Mouse (Mus musculus) kidney, postnatal 0 days (tissue): ENCODE data around the gene Adipoq. TPM values are rescaled to one million over a fixed set of nuclear protein-coding genes. Genes with fewer than 3 reads are reported as not detected.

Experiments used
- ATAC-seq: fragments of 200-750 bp; cut with Nextera tagmentation; replicated peaks from 2 replicates; pipeline ENCODE4 v1.8.0; 2017; ENCODE audit warnings: low read depth, moderate number of reproducible peaks, moderate TSS enrichment, moderate library complexity; ENCODE audit not compliant: low FRiP score
- DNase-seq: peaks from one replicate; pipeline ENCODE4 v3.0.0-alpha.2; 2016; ENCODE audit warnings: low spot score
- H3K27ac ChIP-seq: fragments of 300-500 bp; sonication (generic); 2 replicates; pipeline ENCODE4 v1.5.1; 2014; ENCODE audit warnings: mild to moderate bottlenecking
- H3K27me3 ChIP-seq: fragments of 300-500 bp; sonication (generic); 2 replicates; pipeline ENCODE4 v1.6.1; 2014; ENCODE audit warnings: low read length, mixed read lengths; ENCODE audit not compliant: insufficient read depth
- H3K36me3 ChIP-seq: fragments of 300-500 bp; sonication (generic); 2 replicates; pipeline ENCODE4 v1.6.1; 2014; ENCODE audit warnings: low read length, mixed read lengths; ENCODE audit not compliant: insufficient read depth
- H3K4me1 ChIP-seq: fragments of 300-500 bp; sonication (generic); replicated peaks from 2 replicates; pipeline ENCODE4 v1.6.1; 2014; ENCODE audit warnings: antibody characterized with exemption, low read length, mixed read lengths; ENCODE audit not compliant: insufficient read depth
- H3K4me2 ChIP-seq: fragments of 300-500 bp; sonication (generic); 2 replicates; pipeline ENCODE4 v1.6.1; 2014; ENCODE audit warnings: mild to moderate bottlenecking, low read length, moderate library complexity, mixed read lengths
- H3K4me3 ChIP-seq: fragments of 300-500 bp; sonication (generic); replicated peaks from 2 replicates; pipeline ENCODE4 v1.5.1; 2014; ENCODE audit warnings: low read depth, low read length
- H3K9ac ChIP-seq: fragments of 300-500 bp; sonication (generic); 2 replicates; pipeline ENCODE4 v1.6.1; 2014; ENCODE audit warnings: low read depth, low read length
- H3K9me3 ChIP-seq: fragments of 300-500 bp; sonication (generic); replicated peaks from 2 replicates; pipeline ENCODE4 v1.6.1; 2016; ENCODE audit warnings: low read length, inconsistent platforms, mixed read lengths
- CTCF ChIP-seq: IDR thresholded peaks from 2 replicates; pipeline ENCODE4 v1.5.1; 2016; ENCODE audit warnings: antibody characterized with exemption, low read depth, mild to moderate bottlenecking, moderate library complexity
- WGBS: fragments of 180-500 bp; shearing (Covaris S2); extraction: QIAGEN DNeasy Blood & Tissue Kit; methylation state at CpG from one replicate; pipeline ENCODE4 v1.1.7; 2014; 5-methylcytosine and 5-hydroxymethylcytosine counted together
- polyA plus RNA-seq: library from polyadenylated mRNA; unstranded; fragments of >200 nt; fragmentation: Nextera tagmentation; extraction: Ambion mirVana; gene quantifications from 2 replicates; pipeline ENCODE4 v1.2.1, GENCODE M21; 2015

Adipoq gene
- polyA plus RNA-seq, 1 experiment from 2014 or later, result 0.89 TPM

GRCm38 (mm10) chr16:23157013-23157412 is 10.7 kb downstream of the Adipoq start:
- H3K9me3 ChIP-seq, result no peaks in the 10 kb centered on the region
- ATAC-seq, result no peak

GRCm38 (mm10) chr16:23158292-23158691 is 12.0 kb downstream of the Adipoq start:
- 90% methylated on average over 7 of the region's 7 CpGs for WGBS
- no peak for TF ChIP-seq CTCF
- DNase-seq, result no peak

More at GRCm38 (mm10) chr16:23157013-23157412, 10.7 kb downstream of the Adipoq start:
- Histone ChIP-seq H3K36me3 (no peaks in the 10 kb centered on the region), H3K27ac (no peak overlapping the region), H3K4me3 (no peak overlapping the region), H3K27me3 (no peaks in the 10 kb centered on the region), H3K4me1 (no peaks in the 10 kb centered on the region), H3K9ac (no peak overlapping the region), H3K4me2 (no peak overlapping the region)
- TF ChIP-seq CTCF, result no peak
- no peak for DNase-seq
- whole genome bisulfite sequencing, result 91% methylated on average over 13 of the region's 13 CpGs

GRCm38 (mm10) chr16:23158957-23159356 is 12.6 kb downstream of the Adipoq start:
- ATAC-seq, result no peak
- 42% methylated on average over 2 of the region's 2 CpGs for WGBS

More at GRCm38 (mm10) chr16:23158292-23158691, 12.0 kb downstream of the Adipoq start:
- ATAC-seq, result no peak
- H3K27ac ChIP-seq, result no peak overlapping the region
- no peak overlapping the region for H3K4me2 ChIP-seq
- H3K27me3 ChIP-seq, result no peaks in the 10 kb centered on the region
- no peak overlapping the region for H3K4me3 ChIP-seq
- no peaks in the 10 kb centered on the region for H3K4me1 ChIP-seq
- H3K36me3 ChIP-seq, result no peaks in the 10 kb centered on the region
- no peak overlapping the region for H3K9ac ChIP-seq
- H3K9me3 ChIP-seq, result no peaks in the 10 kb centered on the region

DNA sequence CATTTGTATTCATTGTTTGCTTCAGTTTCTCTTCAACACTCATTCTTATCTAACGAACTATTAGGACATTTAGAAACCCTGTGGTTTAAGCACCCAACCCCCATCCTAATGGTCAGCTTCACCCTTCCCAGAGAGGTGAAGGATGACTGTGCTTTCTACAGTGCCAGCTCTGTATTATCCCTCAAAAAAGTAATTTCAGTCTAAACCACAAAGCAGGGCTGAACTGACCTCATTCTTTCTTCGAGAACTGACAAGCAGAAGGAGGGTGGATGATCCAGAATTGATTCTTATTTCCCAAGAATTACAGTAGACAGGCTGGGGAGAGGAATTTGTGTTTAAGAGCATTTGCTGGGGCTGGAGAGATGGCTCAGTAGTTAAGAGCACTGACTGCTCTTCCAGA is 13.4 kb downstream of the Adipoq start:
- Histone ChIP-seq H3K4me2 (no peak overlapping the region), H3K27me3 (no peaks in the 10 kb centered on the region), H3K36me3 (no peaks in the 10 kb centered on the region), H3K9ac (no peak overlapping the region), H3K4me3 (no peak overlapping the region), H3K4me1 (no peaks in the 10 kb centered on the region), H3K27ac (no peak overlapping the region), H3K9me3 (no peaks in the 10 kb centered on the region)
- DNase-seq (no peak), ATAC-seq (no peak)
- WGBS, result 69% methylated on average over 2 of the region's 2 CpGs
- no peak for TF ChIP-seq CTCF

More at GRCm38 (mm10) chr16:23158957-23159356, 12.6 kb downstream of the Adipoq start:
- Histone ChIP-seq H3K4me1 (no peaks in the 10 kb centered on the region), H3K27ac (no peak overlapping the region), H3K9ac (no peak overlapping the region), H3K4me3 (no peak overlapping the region), H3K9me3 (no peaks in the 10 kb centered on the region), H3K4me2 (no peak overlapping the region), H3K27me3 (no peaks in the 10 kb centered on the region), H3K36me3 (no peaks in the 10 kb centered on the region)
- no peak for DNase-seq
- TF ChIP-seq CTCF, result no peak

GRCm38 (mm10) chr16:23162116-23162515 is 15.8 kb downstream of the Adipoq start:
- 74% methylated on average over 3 of the region's 3 CpGs for WGBS
- no peak overlapping the region for H3K4me2 ChIP-seq
- ATAC-seq, result no peak

DNA sequence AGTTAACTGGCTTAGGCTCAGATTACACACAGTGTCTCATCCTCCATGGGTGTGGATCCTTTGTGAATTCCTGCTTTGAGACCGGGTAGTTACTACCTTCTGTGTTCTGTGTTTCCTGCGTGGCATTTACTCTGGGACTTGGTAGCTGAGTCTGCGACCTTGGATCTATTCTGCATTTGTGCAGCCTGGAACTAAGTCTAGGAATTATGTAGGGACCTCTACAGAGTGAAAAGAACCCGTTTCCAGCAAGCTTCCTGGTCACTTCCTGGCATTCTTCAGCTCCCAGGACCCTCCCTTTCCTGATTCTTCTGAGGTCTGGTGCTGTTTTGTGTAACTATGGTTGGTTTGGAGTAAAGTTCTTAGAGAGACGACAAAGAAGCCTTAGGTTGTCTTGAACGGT is 18.1 kb downstream of the Adipoq start:
- DNase-seq (peak; percentile 21), ATAC-seq (no peak)

More at GRCm38 (mm10) chr16:23162116-23162515, 15.8 kb downstream of the Adipoq start:
- Histone ChIP-seq H3K9me3 (no peaks in the 10 kb centered on the region), H3K4me1 (no peaks in the 10 kb centered on the region), H3K27ac (no peak overlapping the region), H3K4me3 (no peak overlapping the region), H3K9ac (no peak overlapping the region), H3K27me3 (no peaks in the 10 kb centered on the region), H3K36me3 (no peaks in the 10 kb centered on the region)
- no peak for DNase-seq
- no peak for TF ChIP-seq CTCF

GRCm38 (mm10) chr16:23165441-23165840 is 19.1 kb downstream of the Adipoq start:
- ATAC-seq (no peak), DNase-seq (no peak)
- TF ChIP-seq CTCF, result peak; percentile 5; the same call in 1 of the 2 replicates
- Histone ChIP-seq H3K4me2 (no peak overlapping the region), H3K27me3 (no peaks in the 10 kb centered on the region), H3K27ac (no peak overlapping the region), H3K4me3 (no peak overlapping the region), H3K9ac (no peak overlapping the region), H3K9me3 (no peaks in the 10 kb centered on the region), H3K4me1 (no peaks in the 10 kb centered on the region), H3K36me3 (no peaks in the 10 kb centered on the region)
- 75% methylated on average over 9 of the region's 9 CpGs for WGBS

More for the DNA sequence above, 18.1 kb downstream of the Adipoq start:
- H3K27me3 ChIP-seq, result no peaks in the 10 kb centered on the region
- H3K9ac ChIP-seq, result no peak overlapping the region
- H3K4me1 ChIP-seq, result no peaks in the 10 kb centered on the region
- no peak overlapping the region for H3K4me3 ChIP-seq
- no peak overlapping the region for H3K4me2 ChIP-seq
- H3K27ac ChIP-seq, result peak overlapping the region; percentile 57; the same call in 1 of the 2 replicates
- no peaks in the 10 kb centered on the region for H3K9me3 ChIP-seq
- no peak for TF ChIP-seq CTCF
- no peaks in the 10 kb centered on the region for H3K36me3 ChIP-seq
- WGBS, result 68% methylated on average over 6 of the region's 6 CpGs
